Mouse (Mus musculus) right cerebral cortex, postnatal 10 days (tissue): ENCODE measurements around the gene Gsto2.

Experiments used
- DNase-seq, 2 experiments: peaks; one replicate each; pipeline ENCODE4 v3.0.0; 2021; ENCODE audit warnings: low spot score in 2 of 2

Gene Gsto2

DNA sequence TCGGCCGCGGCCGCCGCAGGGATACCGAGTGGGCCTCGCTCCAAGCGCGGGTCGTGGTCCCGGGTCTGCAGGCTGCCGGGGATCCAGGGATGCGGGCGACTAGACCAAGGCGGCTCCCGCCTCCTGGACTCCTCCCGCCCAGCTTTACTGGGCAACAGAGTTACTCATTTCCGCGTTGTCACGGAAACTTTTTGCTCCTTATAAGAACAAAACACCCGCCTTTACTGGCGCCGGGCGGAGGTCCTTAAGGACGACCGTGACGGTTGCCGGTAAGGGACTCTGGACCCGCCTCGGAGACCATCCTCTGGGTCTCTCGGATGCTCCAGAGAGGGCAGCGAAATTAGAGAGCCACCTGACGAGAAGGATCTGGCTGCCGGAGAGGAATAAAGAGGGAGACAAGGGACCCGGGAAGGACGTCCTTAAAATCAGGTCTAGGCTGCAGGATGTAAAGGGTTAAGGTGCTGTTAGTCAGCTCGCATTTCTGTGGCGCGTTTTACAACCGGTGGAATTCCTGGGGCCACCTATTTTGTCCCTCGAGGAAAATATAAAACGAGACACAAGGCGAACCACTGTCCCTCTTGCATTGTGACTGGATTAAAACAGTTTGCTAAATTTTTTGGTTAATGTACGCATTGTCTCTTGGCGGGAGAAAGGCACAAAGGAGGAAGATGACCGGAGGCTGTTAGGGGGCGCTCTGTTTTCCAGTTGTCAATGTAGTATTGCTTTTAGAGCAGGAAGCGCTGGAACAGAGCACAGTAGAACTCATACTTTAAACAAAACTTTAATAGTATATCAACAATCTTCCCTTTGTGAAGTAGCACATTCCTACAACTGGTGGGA is 54.0 kb downstream of the Gsto2 start, which contains the start of the genes Cfap43 and Itprip:
TSS of gene Cfap43 (minus strand) at position 162 of the 840 bp plus-strand sequence.
TSS of gene Itprip (minus strand) at position 174 of the 840 bp plus-strand sequence.
- DNase-seq = peak; percentile 73 to 76

GRCm38 (mm10) chr19:47919966-47920375 is 54.6 kb downstream of the Gsto2 start:
- DNase-seq = no peak

- no peak for DNase-seq
These were observed 60.5 kb downstream of the Gsto2 start for GRCm38 (mm10) chr19:47925819-47926218.

GRCm38 (mm10) chr19:47927032-47927431 is 61.7 kb downstream of the Gsto2 start:
- no peak for DNase-seq

- DNase-seq = no peak
These were observed 63.7 kb downstream of the Gsto2 start for GRCm38 (mm10) chr19:47929043-47929442.

GRCm38 (mm10) chr19:47931982-47932638 is 66.8 kb downstream of the Gsto2 start:
- DNase-seq = no peak

DNA sequence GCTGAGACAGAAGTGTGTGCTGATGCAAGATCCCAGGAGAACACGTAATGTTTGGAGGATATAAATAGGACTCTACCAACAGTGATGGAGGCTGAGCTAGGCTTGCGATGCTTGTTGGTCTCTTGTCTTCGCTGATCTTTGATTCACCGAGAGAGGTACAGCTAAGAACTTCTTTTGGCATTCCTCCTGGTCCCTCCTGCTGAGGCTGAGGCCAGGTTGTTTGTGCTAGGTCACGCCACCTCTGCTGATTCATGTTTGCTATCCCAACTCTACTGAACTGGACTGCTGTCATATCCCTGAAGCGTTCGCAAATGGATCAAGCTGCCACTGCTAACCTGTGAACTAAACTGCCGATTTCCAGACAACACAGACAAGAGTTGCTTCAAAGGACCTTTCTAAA is 68.8 kb downstream of the Gsto2 start:
- DNase-seq = no peak

DNA sequence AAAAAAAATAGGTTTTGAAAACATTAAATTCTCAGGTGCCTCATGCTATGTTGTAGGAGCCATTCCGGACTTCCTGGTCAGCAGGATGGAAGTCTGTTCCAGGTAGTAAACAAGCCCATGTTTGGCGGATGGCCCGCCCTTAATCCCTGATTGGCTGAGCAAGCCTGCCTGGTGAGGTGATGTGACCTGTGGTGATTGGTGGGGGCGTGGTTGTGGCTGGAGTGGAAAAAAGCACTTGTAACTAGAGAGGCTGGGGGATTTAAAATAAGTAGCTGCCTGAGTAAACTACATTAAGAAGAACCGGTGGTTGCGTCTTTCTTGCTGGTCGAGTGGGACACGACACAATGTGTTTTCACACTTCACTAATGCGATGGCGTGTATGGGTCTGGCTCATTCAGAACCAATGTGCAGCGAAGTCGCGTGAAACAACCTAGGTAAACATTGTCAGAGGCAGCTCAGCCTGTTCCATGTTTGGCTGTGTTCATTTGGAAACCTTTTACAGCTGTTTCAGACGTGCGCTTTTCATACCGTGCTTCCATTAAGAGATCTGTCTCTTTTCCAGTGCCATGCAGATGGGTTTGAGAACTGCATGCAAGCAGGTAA is 69.4 kb downstream of the Gsto2 start:
- DNase-seq = no peak

DNA sequence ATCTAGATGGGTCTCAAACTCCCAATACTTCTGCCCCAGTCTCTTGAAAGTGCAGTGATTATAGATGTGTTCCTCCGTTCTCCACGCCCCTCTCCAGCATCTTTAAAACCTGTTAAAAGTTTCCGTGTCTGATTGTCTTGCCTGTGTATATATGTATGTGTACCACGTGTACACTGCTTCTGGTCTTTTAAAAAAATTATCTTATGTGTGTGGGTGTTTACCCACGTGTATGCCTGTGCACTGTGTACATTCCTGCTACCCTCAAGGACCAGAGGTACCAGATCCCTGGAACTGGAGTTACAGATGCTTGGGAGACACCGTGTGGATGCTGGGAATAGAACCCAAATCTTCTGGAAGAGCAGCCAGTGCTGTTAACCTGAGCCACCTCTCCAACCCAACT is 70.2 kb downstream of the Gsto2 start:
- DNase-seq = no peak
